Mouse (Mus musculus) myocyte (in vitro differentiated cells): ENCODE data around the gene Macrod2.
A peak's percentile ranks its signal among the peaks of the same experiment; 100 is the strongest.

Source experiments
- CEBPB ChIP-seq: IDR thresholded peaks from 2 replicates; pipeline ENCODE4 v1.6.1; 2011; ENCODE audit warnings: mild to moderate bottlenecking, moderate library complexity; ENCODE audit not compliant: poor library complexity, insufficient read depth, severe bottlenecking
- E2F4 ChIP-seq: IDR thresholded peaks from one replicate; pipeline ENCODE4 v1.6.1; 2011; ENCODE audit warnings: mild to moderate bottlenecking, control low read depth, moderate library complexity; ENCODE audit not compliant: insufficient read depth
- MYOG ChIP-seq, 3 experiments: IDR thresholded peaks; one replicate each; pipeline ENCODE4 v1.6.1; 2011; ENCODE audit warnings: control low read depth in 2 of 3, low read depth in 2 of 3, mild to moderate bottlenecking in 2 of 3; ENCODE audit not compliant: insufficient read length in 2 of 3, control insufficient read depth in 1 of 3, insufficient read depth in 1 of 3
- POLR2A ChIP-seq: IDR thresholded peaks from one replicate; pipeline ENCODE4 v1.6.1; 2011; ENCODE audit warnings: low read depth, mild to moderate bottlenecking, control low read depth, moderate library complexity; ENCODE audit not compliant: insufficient read length
- REST ChIP-seq: IDR thresholded peaks from one replicate; pipeline ENCODE4 v1.6.1; 2011; ENCODE audit warnings: mild to moderate bottlenecking, control low read depth, moderate library complexity; ENCODE audit not compliant: insufficient read depth, insufficient read length
- SRF ChIP-seq: IDR thresholded peaks from one replicate; pipeline ENCODE4 v1.6.1; 2011; ENCODE audit warnings: low read depth; ENCODE audit not compliant: control insufficient read depth, insufficient read length
- TCF12 ChIP-seq: IDR thresholded peaks from one replicate; pipeline ENCODE4 v1.6.1; 2011; ENCODE audit warnings: mild to moderate bottlenecking, control low read depth; ENCODE audit not compliant: poor library complexity, insufficient read depth, severe bottlenecking
- TCF3 ChIP-seq: IDR thresholded peaks from one replicate; pipeline ENCODE4 v1.6.1; 2011; ENCODE audit warnings: low read depth, control low read depth; ENCODE audit not compliant: insufficient read length
- USF1 ChIP-seq: IDR thresholded peaks from one replicate; pipeline ENCODE4 v1.6.1; 2011; ENCODE audit warnings: low read depth, mild to moderate bottlenecking, control low read depth, moderate library complexity

DNA sequence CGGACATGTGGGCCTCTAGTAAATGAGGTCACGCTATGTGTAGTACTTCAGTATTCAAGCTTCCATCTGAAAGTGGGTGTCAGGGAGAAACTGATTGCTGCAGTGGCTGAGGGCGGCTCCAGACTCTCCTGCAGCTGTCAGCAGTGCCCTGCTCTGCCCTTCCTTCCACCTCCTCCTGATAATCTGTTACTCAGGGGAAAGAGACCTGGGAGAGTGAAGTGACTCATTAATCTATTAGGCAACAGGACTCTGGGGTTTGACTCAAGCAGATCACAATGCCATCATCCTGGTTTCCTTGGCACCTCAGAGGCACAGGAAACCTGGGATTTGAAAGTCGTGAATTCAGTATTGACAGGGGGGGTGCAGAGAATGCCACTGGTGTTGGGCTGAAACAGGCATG is 876.4 kb downstream of the Macrod2 start:
- no peak for TF ChIP-seq POLR2A
- TF ChIP-seq REST = no peak
- no peak for TF ChIP-seq TCF12
- TF ChIP-seq E2F4 = no peak
- peak; percentile 53; the same call in 1 of the 2 replicates for TF ChIP-seq CEBPB
- peak in 1 of 3 experiments; percentile 43 for TF ChIP-seq MYOG (IDR thresholded peaks at IDR 0.05; ENCODE audit: control insufficient read depth in 1 of 3, insufficient read depth in 1 of 3, insufficient read length in 2 of 3, low read depth in 2 of 3)
- no peak for TF ChIP-seq USF1
- no peak for TF ChIP-seq SRF
- TF ChIP-seq TCF3 = no peak
